Mouse (Mus musculus): ENCODE results near the gene Ints11. TPM values are rescaled to one million over a fixed set of nuclear protein-coding genes. Genes with fewer than 3 reads are reported as not detected.

Gene Ints11
- total and polyA plus RNA-seq, 3 experiments = 77.1 to 103 (median 83.9) TPM

Other genes starting within 250 kb of the Ints11 start
Only the 20 nearest of the 28 such genes appear.
- 0.34 and 0.38 TPM in 2 replicates for gene Tmem240, start 134.7 kb upstream of the Ints11 start, total RNA-seq (2012; rRNA removed)
- gene Tmem240, start 134.7 kb upstream of the Ints11 start, total RNA-seq (2014; rRNA removed) = not detected in 2 replicates
- gene Tmem240, start 134.7 kb upstream of the Ints11 start, polyA plus RNA-seq (2012; ENCODE audit: insufficient read length, low read depth) = 0.11 and 0.14 TPM in 2 replicates
- gene Atad3a, start 108.5 kb upstream of the Ints11 start, total RNA-seq (2012; rRNA removed) = 154 and 175 TPM in 2 replicates
- gene Atad3a, start 108.5 kb upstream of the Ints11 start, total RNA-seq (2014; rRNA removed) = 133 and 135 TPM in 2 replicates
- 182 and 216 TPM in 2 replicates for gene Atad3a, start 108.5 kb upstream of the Ints11 start, polyA plus RNA-seq (2012; ENCODE audit: insufficient read length, low read depth)
- gene Vwa1, start 94.8 kb upstream of the Ints11 start, total RNA-seq (2012; rRNA removed) = 1.2 and 1.8 TPM in 2 replicates
- gene Vwa1, start 94.8 kb upstream of the Ints11 start, total RNA-seq (2014; rRNA removed) = 0.12 and 0.15 TPM in 2 replicates
- gene Vwa1, start 94.8 kb upstream of the Ints11 start, polyA plus RNA-seq (2012; ENCODE audit: insufficient read length, low read depth) = 0.12 and 0.13 TPM in 2 replicates
- gene Tmem88b, start 83.7 kb upstream of the Ints11 start, total RNA-seq (2012; rRNA removed) = 0.04 TPM in 2 replicates
- gene Tmem88b, start 83.7 kb upstream of the Ints11 start, total RNA-seq (2014; rRNA removed) = not detected in 2 replicates
- gene Tmem88b, start 83.7 kb upstream of the Ints11 start, polyA plus RNA-seq (2012; ENCODE audit: insufficient read length, low read depth) = not detected in 2 replicates
- not detected in 2 replicates for gene Ankrd65, start 79.1 kb upstream of the Ints11 start, total RNA-seq (2012; rRNA removed)
- gene Ankrd65, start 79.1 kb upstream of the Ints11 start, total RNA-seq (2014; rRNA removed) = not detected in 2 replicates
- not detected in 2 replicates for gene Ankrd65, start 79.1 kb upstream of the Ints11 start, polyA plus RNA-seq (2012; ENCODE audit: insufficient read length, low read depth)
- gene Mrpl20, start 66.7 kb upstream of the Ints11 start, total RNA-seq (2012; rRNA removed) = 146 and 238 TPM in 2 replicates
- gene Mrpl20, start 66.7 kb upstream of the Ints11 start, total RNA-seq (2014; rRNA removed) = 230 and 244 TPM in 2 replicates
- gene Mrpl20, start 66.7 kb upstream of the Ints11 start, polyA plus RNA-seq (2012; ENCODE audit: insufficient read length, low read depth) = 193 and 212 TPM in 2 replicates
- gene Ccnl2, start 57.1 kb upstream of the Ints11 start, total RNA-seq (2012; rRNA removed) = 63.0 and 63.7 TPM in 2 replicates
- 67.7 and 79.7 TPM in 2 replicates for gene Ccnl2, start 57.1 kb upstream of the Ints11 start, total RNA-seq (2014; rRNA removed)
- 59.6 and 64.8 TPM in 2 replicates for gene Ccnl2, start 57.1 kb upstream of the Ints11 start, polyA plus RNA-seq (2012; ENCODE audit: insufficient read length, low read depth)
- gene Aurkaip1, start 38.3 kb upstream of the Ints11 start, total RNA-seq (2012; rRNA removed) = 142 and 149 TPM in 2 replicates
- 162 and 182 TPM in 2 replicates for gene Aurkaip1, start 38.3 kb upstream of the Ints11 start, total RNA-seq (2014; rRNA removed)
- 138 and 141 TPM in 2 replicates for gene Aurkaip1, start 38.3 kb upstream of the Ints11 start, polyA plus RNA-seq (2012; ENCODE audit: insufficient read length, low read depth)
- 17.2 and 24.0 TPM in 2 replicates for gene Mxra8, start 29.9 kb upstream of the Ints11 start, total RNA-seq (2012; rRNA removed)
- 8.8 and 10.8 TPM in 2 replicates for gene Mxra8, start 29.9 kb upstream of the Ints11 start, total RNA-seq (2014; rRNA removed)
- gene Mxra8, start 29.9 kb upstream of the Ints11 start, polyA plus RNA-seq (2012; ENCODE audit: insufficient read length, low read depth) = 10.8 and 12.4 TPM in 2 replicates
- 52.1 and 55.1 TPM in 2 replicates for gene Dvl1, start 22.1 kb upstream of the Ints11 start, total RNA-seq (2012; rRNA removed)
- gene Dvl1, start 22.1 kb upstream of the Ints11 start, total RNA-seq (2014; rRNA removed) = 25.8 and 28.5 TPM in 2 replicates
- gene Dvl1, start 22.1 kb upstream of the Ints11 start, polyA plus RNA-seq (2012; ENCODE audit: insufficient read length, low read depth) = 21.4 and 23.9 TPM in 2 replicates
- 0.63 and 0.89 TPM in 2 replicates for gene Tas1r3, start 6.2 kb upstream of the Ints11 start, total RNA-seq (2012; rRNA removed)
- 0.09 and 0.15 TPM in 2 replicates for gene Tas1r3, start 6.2 kb upstream of the Ints11 start, total RNA-seq (2014; rRNA removed)
- 0.34 and 0.47 TPM in 2 replicates for gene Tas1r3, start 6.2 kb upstream of the Ints11 start, polyA plus RNA-seq (2012; ENCODE audit: insufficient read length, low read depth)
- 12.1 and 16.2 TPM in 2 replicates for gene Cptp, start 106 bp upstream of the Ints11 start, total RNA-seq (2012; rRNA removed)
- 8.0 and 9.0 TPM in 2 replicates for gene Cptp, start 106 bp upstream of the Ints11 start, total RNA-seq (2014; rRNA removed)
- 15.5 and 16.5 TPM in 2 replicates for gene Cptp, start 106 bp upstream of the Ints11 start, polyA plus RNA-seq (2012; ENCODE audit: insufficient read length, low read depth)
- 45.7 and 61.4 TPM in 2 replicates for gene Pusl1, start 22.2 kb downstream of the Ints11 start, total RNA-seq (2012; rRNA removed)
- gene Pusl1, start 22.2 kb downstream of the Ints11 start, total RNA-seq (2014; rRNA removed) = 32.1 and 38.0 TPM in 2 replicates
- 29.5 and 37.5 TPM in 2 replicates for gene Pusl1, start 22.2 kb downstream of the Ints11 start, polyA plus RNA-seq (2012; ENCODE audit: insufficient read length, low read depth)
- 10.7 and 13.1 TPM in 2 replicates for gene Acap3, start 22.3 kb downstream of the Ints11 start, total RNA-seq (2012; rRNA removed)
- 4.2 and 4.3 TPM in 2 replicates for gene Acap3, start 22.3 kb downstream of the Ints11 start, total RNA-seq (2014; rRNA removed)
- 10.5 and 13.4 TPM in 2 replicates for gene Acap3, start 22.3 kb downstream of the Ints11 start, polyA plus RNA-seq (2012; ENCODE audit: insufficient read length, low read depth)
- 73.5 and 112 TPM in 2 replicates for gene Ube2j2, start 74.3 kb downstream of the Ints11 start, total RNA-seq (2012; rRNA removed)
- 137 and 145 TPM in 2 replicates for gene Ube2j2, start 74.3 kb downstream of the Ints11 start, total RNA-seq (2014; rRNA removed)
- gene Ube2j2, start 74.3 kb downstream of the Ints11 start, polyA plus RNA-seq (2012; ENCODE audit: insufficient read length, low read depth) = 144 and 150 TPM in 2 replicates
- 21.0 and 21.1 TPM in 2 replicates for gene C1qtnf12, start 92.8 kb downstream of the Ints11 start, total RNA-seq (2012; rRNA removed)
- 24.5 and 25.3 TPM in 2 replicates for gene C1qtnf12, start 92.8 kb downstream of the Ints11 start, total RNA-seq (2014; rRNA removed)
- gene C1qtnf12, start 92.8 kb downstream of the Ints11 start, polyA plus RNA-seq (2012; ENCODE audit: insufficient read length, low read depth) = 25.0 and 27.6 TPM in 2 replicates
- 10.1 and 11.3 TPM in 2 replicates for gene B3galt6, start 123.1 kb downstream of the Ints11 start, total RNA-seq (2012; rRNA removed)
- 8.6 and 9.9 TPM in 2 replicates for gene B3galt6, start 123.1 kb downstream of the Ints11 start, total RNA-seq (2014; rRNA removed)
- gene B3galt6, start 123.1 kb downstream of the Ints11 start, polyA plus RNA-seq (2012; ENCODE audit: insufficient read length, low read depth) = 3.1 and 3.4 TPM in 2 replicates
- gene Sdf4, start 123.3 kb downstream of the Ints11 start, total RNA-seq (2012; rRNA removed) = 193 and 211 TPM in 2 replicates
- 210 and 227 TPM in 2 replicates for gene Sdf4, start 123.3 kb downstream of the Ints11 start, total RNA-seq (2014; rRNA removed)
- 167 and 193 TPM in 2 replicates for gene Sdf4, start 123.3 kb downstream of the Ints11 start, polyA plus RNA-seq (2012; ENCODE audit: insufficient read length, low read depth)
- gene Tnfrsf4, start 144.3 kb downstream of the Ints11 start, total RNA-seq (2012; rRNA removed) = 21.7 and 28.2 TPM in 2 replicates
- 73.5 and 86.1 TPM in 2 replicates for gene Tnfrsf4, start 144.3 kb downstream of the Ints11 start, total RNA-seq (2014; rRNA removed)
- gene Tnfrsf4, start 144.3 kb downstream of the Ints11 start, polyA plus RNA-seq (2012; ENCODE audit: insufficient read length, low read depth) = 63.8 and 81.1 TPM in 2 replicates
- gene Tnfrsf18, start 156.6 kb downstream of the Ints11 start, total RNA-seq (2012; rRNA removed) = 52.1 and 76.1 TPM in 2 replicates
- gene Tnfrsf18, start 156.6 kb downstream of the Ints11 start, total RNA-seq (2014; rRNA removed) = 48.8 and 50.7 TPM in 2 replicates
- gene Tnfrsf18, start 156.6 kb downstream of the Ints11 start, polyA plus RNA-seq (2012; ENCODE audit: insufficient read length, low read depth) = 38.8 and 48.4 TPM in 2 replicates

Measured in CH12.LX (cell line).